Mouse (Mus musculus): Measurements from ENCODE around the gene Psmb10. TPM values are rescaled to one million over a fixed set of nuclear protein-coding genes. Genes with fewer than 3 reads are reported as not detected.

Gene Psmb10
- total RNA-seq, 2 experiments from 2014 or later, result 64.8 to 68.3 TPM

Small RNA genes within 50 kb of the gene (microRNA-seq; reads per million reads assigned to microRNA genes)
- gene Mir7074, result not detected

Other genes starting within 250 kb of the Psmb10 start
- gene Acd, start 237.3 kb downstream of the Psmb10 start, total RNA-seq (2021), result 10 to 100 TPM; 11.1 to 13.7 TPM
- 1 to 10 TPM; 8.4 to 9.1 TPM for gene Pard6a, start 237.3 kb downstream of the Psmb10 start, total RNA-seq (2021)
- gene 4933405L10Rik, start 230.8 kb downstream of the Psmb10 start, total RNA-seq (2021), result not detected
- gene Enkd1, start 230.2 kb downstream of the Psmb10 start, total RNA-seq (2021), result 1 to 10 TPM; 2.0 to 2.4 TPM
- 1 to 10 TPM; 4.2 to 4.8 TPM for gene Gfod2, start 179.8 kb downstream of the Psmb10 start, total RNA-seq (2021)
- gene Ranbp10, start 111.1 kb downstream of the Psmb10 start, total RNA-seq (2021), result 10 to 100 TPM; 19.1 to 19.2 TPM
- not detected for gene Tsnaxip1, start 110.7 kb downstream of the Psmb10 start, total RNA-seq (2021)
- 1 to 10 TPM; 2.2 to 2.9 TPM for gene Cenpt, start 85.2 kb downstream of the Psmb10 start, total RNA-seq (2021)
- 10 to 100 TPM; 23.8 to 27.4 TPM for gene Thap11, start 83.3 kb downstream of the Psmb10 start, total RNA-seq (2021)
- 10 to 100 TPM; 30.7 to 35.0 TPM for gene Nutf2, start 77.9 kb downstream of the Psmb10 start, total RNA-seq (2021)
- gene Edc4, start 57.6 kb downstream of the Psmb10 start, total RNA-seq (2021), result 10 to 100 TPM; 23.5 to 23.8 TPM
- under 1 TPM; 0.61 to 0.65 TPM for gene Nrn1l, start 44.9 kb downstream of the Psmb10 start, total RNA-seq (2021)
- 10 to 100 TPM; 16.0 to 16.6 TPM for gene Pskh1, start 38.0 kb downstream of the Psmb10 start, total RNA-seq (2021)
- gene Ctrl, start 4.6 kb downstream of the Psmb10 start, total RNA-seq (2021), result under 1 TPM in 1 of 2 experiments, not detected in 1; 0.31 TPM
- 1 to 10 TPM in 1 of 2 experiments, under 1 TPM in 1; 0.75 to 1.3 TPM for gene Lcat, start 4.9 kb upstream of the Psmb10 start, total RNA-seq (2021)
- gene Slc12a4, start 27.7 kb upstream of the Psmb10 start, total RNA-seq (2021), result 10 to 100 TPM; 39.4 to 48.7 TPM
- not detected for gene Dpep3, start 41.0 kb upstream of the Psmb10 start, total RNA-seq (2021)
- gene Dus2, start 52.9 kb upstream of the Psmb10 start, total RNA-seq (2021), result 1 to 10 TPM; 8.8 to 8.9 TPM
- not detected for gene Dpep2nb, start 67.5 kb upstream of the Psmb10 start, total RNA-seq (2021)
- gene Ddx28, start 73.4 kb upstream of the Psmb10 start, total RNA-seq (2021), result 10 to 100 TPM; 10.1 to 10.3 TPM
- 10 to 100 TPM; 19.3 to 21.7 TPM for gene Nfatc3, start 120.4 kb upstream of the Psmb10 start, total RNA-seq (2021)
- under 1 TPM; 0.53 to 0.60 TPM for gene Esrp2, start 198.5 kb upstream of the Psmb10 start, total RNA-seq (2021)
- 1 to 10 TPM; 7.8 to 8.7 TPM for gene Pla2g15, start 212.0 kb upstream of the Psmb10 start, total RNA-seq (2021)
- 10 to 100 TPM; 12.0 to 12.2 TPM for gene Slc7a6, start 230.4 kb upstream of the Psmb10 start, total RNA-seq (2021)

Measured in heart, postnatal 25 days (tissue).